Mouse (Mus musculus): ENCODE results near the gene Stk24.

DNA sequence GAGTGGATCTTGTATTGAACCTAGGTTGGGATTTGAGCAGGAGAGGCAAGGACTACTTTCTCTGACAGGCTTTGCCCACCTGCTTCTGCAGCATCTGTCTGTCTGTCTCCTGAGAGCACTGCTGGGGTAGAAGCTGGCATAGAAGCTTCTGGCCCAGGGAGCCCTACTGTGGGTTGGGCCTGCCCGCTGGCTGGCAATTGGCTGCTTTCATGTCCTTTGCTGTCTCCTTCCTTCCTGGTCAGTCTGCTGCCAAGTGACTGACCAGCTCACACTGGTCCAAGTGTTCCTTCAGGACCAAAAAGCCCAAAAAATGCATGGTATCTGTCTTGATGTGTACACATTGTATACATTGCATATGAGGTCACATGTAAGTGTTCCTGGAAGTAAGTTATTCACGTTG lies 115.9 kb downstream of the Stk24 start:
- TF ChIP-seq BHLHE40 (IDR thresholded peaks at IDR 0.05; ENCODE audit: borderline replicate concordance, low read depth, low read length) (no peak), RAD21 (IDR thresholded peaks at IDR 0.05; ENCODE audit: low read depth, low read length) (no peak), EP300 (IDR thresholded peaks at IDR 0.05; ENCODE audit: low read depth in 1 of 2, low read length in 2 of 2) (no peak), CTCF (IDR thresholded peaks at IDR 0.05 in 2 of 3, conservative IDR thresholded peaks at IDR 0.05 in 1 of 3; ENCODE audit: control insufficient read depth in 1 of 3, insufficient read depth in 1 of 3, low read depth in 2 of 3, low read length in 3 of 3, poor library complexity in 1 of 3, severe bottlenecking in 1 of 3) (no peak), POLR2A (IDR thresholded peaks at IDR 0.05; ENCODE audit: control insufficient read depth in 1 of 2, insufficient read depth in 1 of 2, low read depth in 1 of 2, low read length in 2 of 2, poor library complexity in 1 of 2) (no peak), ELF1 (IDR thresholded peaks at IDR 0.05; ENCODE audit: low read depth, low read length) (no peak), TAL1 (IDR thresholded peaks at IDR 0.05; ENCODE audit: low read length) (no peak)
